Mouse (Mus musculus): ENCODE data around the gene Slc6a13.

DNA sequence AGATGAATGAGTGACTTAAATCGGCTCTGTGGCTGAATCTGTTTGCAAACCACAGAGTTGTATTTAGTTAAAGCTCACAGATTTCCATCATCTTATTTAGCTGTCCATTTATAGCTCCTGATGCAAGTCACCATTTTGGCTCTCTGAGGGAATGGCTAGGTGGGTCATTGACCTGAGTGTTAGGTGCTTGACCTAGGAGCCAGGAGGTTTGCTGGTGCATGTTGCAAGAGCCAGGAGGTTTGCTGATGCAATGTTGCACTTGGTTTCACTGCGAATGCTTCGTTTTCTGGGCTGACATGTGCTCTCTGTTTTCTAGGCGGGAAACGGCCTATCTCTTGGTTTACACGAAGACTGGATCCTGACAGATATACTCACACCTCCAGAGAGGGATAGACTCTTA, 29.9 kb upstream of the Slc6a13 start:
- TF ChIP-seq ELF1 (IDR thresholded peaks at IDR 0.05; ENCODE audit: low read depth, low read length) = no peak
- TF ChIP-seq MEF2A (IDR thresholded peaks at IDR 0.05; ENCODE audit: extremely low read depth, insufficient replicate concordance, low read depth, low read length, poor library complexity, severe bottlenecking) = no peak
- no peak for TF ChIP-seq GATA1 (IDR thresholded peaks at IDR 0.05; ENCODE audit: low read depth, low read length)
- no peak for TF ChIP-seq CTCF (IDR thresholded peaks at IDR 0.05 in 2 of 3, conservative IDR thresholded peaks at IDR 0.05 in 1 of 3; ENCODE audit: control insufficient read depth in 1 of 3, insufficient read depth in 1 of 3, low read depth in 2 of 3, low read length in 3 of 3, poor library complexity in 1 of 3, severe bottlenecking in 1 of 3)
- no peak for TF ChIP-seq POLR2A (IDR thresholded peaks at IDR 0.05; ENCODE audit: control insufficient read depth in 1 of 2, insufficient read depth in 1 of 2, low read depth in 1 of 2, low read length in 2 of 2, poor library complexity in 1 of 2)
- TF ChIP-seq POLR2AphosphoS2 (IDR thresholded peaks at IDR 0.05; ENCODE audit: low read length) = no peak
- no peak for TF ChIP-seq UBTF (IDR thresholded peaks at IDR 0.05; ENCODE audit: borderline replicate concordance, insufficient read depth, low read depth, low read length)
- TF ChIP-seq GABPA (IDR thresholded peaks at IDR 0.05; ENCODE audit: low read depth, low read length) = no peak
- no peak for TF ChIP-seq TAL1 (IDR thresholded peaks at IDR 0.05; ENCODE audit: low read length)
- TF ChIP-seq SMC3 (IDR thresholded peaks at IDR 0.05; ENCODE audit: low read depth, low read length) = no peak
- no peak for TF ChIP-seq MAFK (IDR thresholded peaks at IDR 0.05; ENCODE audit: borderline replicate concordance, low read depth, low read length)
- TF ChIP-seq MXI1 (IDR thresholded peaks at IDR 0.05; ENCODE audit: low read depth, low read length) = no peak
- TF ChIP-seq ZC3H11A (IDR thresholded peaks at IDR 0.05; ENCODE audit: low read depth, low read length) = no peak
- no peak for TF ChIP-seq TCF12 (IDR thresholded peaks at IDR 0.05; ENCODE audit: low read depth, low read length)

Measured in MEL (cell line).